Mouse (Mus musculus) midbrain, embryonic 15.5 days (tissue): ENCODE measurements around the gene Hpdl. TPM values are rescaled to one million over a fixed set of nuclear protein-coding genes. Genes with fewer than 3 reads are reported as not detected.
A peak's percentile ranks its signal among the peaks of the same experiment; 100 is the strongest.

ENCODE experiments used
- ATAC-seq: fragments of 200-750 bp; cut with Nextera tagmentation; replicated peaks from 2 replicates; pipeline ENCODE4 v1.8.0; 2017; ENCODE audit warnings: moderate TSS enrichment
- H3K27ac ChIP-seq: fragments of 300-500 bp; sonication (generic); 2 replicates; pipeline ENCODE4 v1.5.1; 2015; ENCODE audit warnings: mild to moderate bottlenecking, inconsistent platforms
- H3K27me3 ChIP-seq: fragments of 300-500 bp; sonication (generic); replicated peaks from 2 replicates; pipeline ENCODE4 v1.6.1; 2015; ENCODE audit warnings: inconsistent platforms
- H3K36me3 ChIP-seq: fragments of 300-500 bp; sonication (generic); replicated peaks from 2 replicates; pipeline ENCODE4 v1.6.1; 2015; ENCODE audit warnings: inconsistent platforms
- H3K4me1 ChIP-seq: fragments of 300-500 bp; sonication (generic); 2 replicates; pipeline ENCODE4 v1.6.1; 2015; ENCODE audit warnings: inconsistent platforms
- H3K4me2 ChIP-seq: fragments of 300-500 bp; sonication (generic); 2 replicates; pipeline ENCODE4 v1.6.1; 2015; ENCODE audit warnings: inconsistent platforms, mild to moderate bottlenecking, moderate library complexity
- H3K4me3 ChIP-seq: fragments of 300-500 bp; sonication (generic); 2 replicates; pipeline ENCODE4 v1.5.1; 2015; ENCODE audit warnings: mild to moderate bottlenecking, inconsistent platforms
- H3K9ac ChIP-seq: fragments of 300-500 bp; sonication (generic); 2 replicates; pipeline ENCODE4 v1.6.1; 2015; ENCODE audit warnings: mild to moderate bottlenecking, inconsistent platforms
- H3K9me3 ChIP-seq: fragments of 300-500 bp; sonication (generic); 2 replicates; pipeline ENCODE4 v1.6.1; 2016; ENCODE audit warnings: inconsistent platforms
- WGBS: fragments of 180-500 bp; shearing (Covaris S2); methylation state at CpG from one replicate; pipeline ENCODE4 v1.1.7; 2015; ENCODE audit warnings: mixed read lengths; 5-methylcytosine and 5-hydroxymethylcytosine counted together
- polyA plus RNA-seq: library from polyadenylated mRNA; unstranded; fragments of >200 nt; fragmentation: Nextera tagmentation; extraction: Ambion mirVana; gene quantifications from 2 replicates; pipeline ENCODE4 v1.2.1, GENCODE M21; 2015

Hpdl gene
- polyA plus RNA-seq, 1 experiment from 2014 or later = 0.59 TPM

DNA sequence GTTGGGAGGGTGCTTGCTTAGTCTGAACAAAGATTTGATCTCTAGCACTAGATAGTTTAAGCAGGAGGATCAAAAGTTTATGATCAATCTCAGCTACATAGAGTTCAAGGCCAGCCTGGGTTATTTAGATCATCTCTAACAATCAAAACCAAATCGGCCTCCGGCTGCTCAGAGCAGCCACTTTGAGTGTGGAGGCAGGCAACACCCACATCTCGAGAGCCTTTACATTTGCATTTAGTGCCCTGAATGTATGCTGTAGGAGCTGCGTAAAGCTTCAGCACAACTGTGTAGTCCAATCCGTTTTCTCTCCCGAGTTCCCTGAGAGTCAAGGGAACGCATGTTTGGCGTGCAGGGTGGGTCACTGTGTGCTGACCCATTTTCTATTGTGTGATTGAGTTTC lies 29.1 kb downstream of the Hpdl start:
- Histone ChIP-seq H3K4me2 (no peak overlapping the region), H3K9ac (no peak overlapping the region), H3K36me3 (no peaks in the 10 kb centered on the region), H3K27me3 (no peaks in the 10 kb centered on the region), H3K4me1 (0 out of 2 replicates have a peak, but pooled peaks cover 3% of the 10 kb centered on the region), H3K27ac (no peak overlapping the region), H3K9me3 (no peaks in the 10 kb centered on the region), H3K4me3 (no peak overlapping the region)
- ATAC-seq = no peak
- WGBS = 89% methylated on average over 8 of the region's 8 CpGs

DNA sequence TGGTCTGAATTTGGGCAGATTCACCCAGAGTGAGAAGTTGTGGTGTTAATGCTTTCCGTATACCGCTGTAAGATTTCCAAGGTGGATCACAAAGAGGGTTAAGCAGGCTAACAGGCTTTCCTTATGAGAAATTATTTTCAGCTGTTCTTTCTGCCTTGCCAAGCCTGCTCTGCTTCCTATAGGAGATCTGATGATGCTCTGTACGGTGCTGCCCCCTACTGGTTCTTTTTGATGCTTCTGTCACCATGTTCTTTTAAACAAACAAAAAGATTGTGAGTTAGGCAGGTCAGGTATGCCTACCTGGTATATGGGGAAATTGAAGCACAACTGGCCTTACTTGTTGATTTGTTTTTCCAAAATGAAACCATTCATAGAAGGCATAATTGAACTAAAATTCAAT lies 32.6 kb downstream of the Hpdl start:
- Histone ChIP-seq H3K36me3 (no peaks in the 10 kb centered on the region), H3K9me3 (no peaks in the 10 kb centered on the region), H3K27ac (no peak overlapping the region), H3K9ac (no peak overlapping the region), H3K4me2 (no peak overlapping the region), H3K27me3 (no peaks in the 10 kb centered on the region), H3K4me1 (0 out of 2 replicates have a peak, but pooled peaks cover 3% of the 10 kb centered on the region), H3K4me3 (no peak overlapping the region)
- ATAC-seq = peak; percentile 72
- 5% methylated on average over 3 of the region's 3 CpGs for WGBS

DNA sequence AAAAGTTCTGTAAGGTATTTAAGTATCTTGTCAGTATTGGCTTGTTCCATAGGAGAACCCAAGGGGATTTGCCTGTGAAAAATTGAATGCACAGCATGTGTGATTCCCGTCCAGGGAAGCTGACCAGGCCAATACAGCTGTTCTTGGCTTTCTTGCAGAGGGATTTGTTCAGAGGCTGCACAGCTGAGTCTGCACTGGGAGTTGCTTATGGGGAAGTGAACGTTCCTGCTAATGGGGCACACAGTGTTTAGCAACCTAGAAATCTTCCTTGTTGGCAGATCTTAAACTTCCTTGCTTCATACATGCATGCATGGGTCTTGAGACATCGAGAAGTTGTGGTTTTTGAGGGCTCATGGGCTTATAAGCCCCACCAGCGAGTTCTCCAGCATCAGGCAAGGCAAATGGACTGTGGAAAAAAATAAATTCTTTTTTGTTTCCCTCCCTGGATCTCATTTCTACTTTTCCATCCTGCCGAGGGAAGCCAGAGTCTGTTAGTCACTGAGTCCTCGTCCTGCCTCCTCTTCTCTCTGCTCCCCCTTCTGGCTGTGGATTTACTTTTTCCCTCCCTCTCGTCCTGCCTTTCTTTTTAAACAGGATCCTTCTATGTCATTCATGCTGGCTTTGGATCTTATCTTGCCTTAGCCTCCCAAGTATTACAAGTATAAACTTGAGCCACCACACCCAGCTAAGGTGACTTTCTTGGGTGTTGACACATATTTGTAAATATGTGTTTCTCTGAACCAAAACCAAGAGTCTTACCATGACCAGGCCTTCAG lies 33.3 kb downstream of the Hpdl start:
- H3K27ac ChIP-seq = no peak overlapping the region
- no peak overlapping the region for H3K4me2 ChIP-seq
- no peaks in the 10 kb centered on the region for H3K36me3 ChIP-seq
- ATAC-seq = no peak
- no peak overlapping the region for H3K4me3 ChIP-seq
- H3K27me3 ChIP-seq = no peaks in the 10 kb centered on the region
- H3K4me1 ChIP-seq = 0 out of 2 replicates have a peak, but pooled peaks cover 3% of the 10 kb centered on the region
- no peak overlapping the region for H3K9ac ChIP-seq
- H3K9me3 ChIP-seq = no peaks in the 10 kb centered on the region
- WGBS = 42% methylated on average over 7 of the region's 7 CpGs

DNA sequence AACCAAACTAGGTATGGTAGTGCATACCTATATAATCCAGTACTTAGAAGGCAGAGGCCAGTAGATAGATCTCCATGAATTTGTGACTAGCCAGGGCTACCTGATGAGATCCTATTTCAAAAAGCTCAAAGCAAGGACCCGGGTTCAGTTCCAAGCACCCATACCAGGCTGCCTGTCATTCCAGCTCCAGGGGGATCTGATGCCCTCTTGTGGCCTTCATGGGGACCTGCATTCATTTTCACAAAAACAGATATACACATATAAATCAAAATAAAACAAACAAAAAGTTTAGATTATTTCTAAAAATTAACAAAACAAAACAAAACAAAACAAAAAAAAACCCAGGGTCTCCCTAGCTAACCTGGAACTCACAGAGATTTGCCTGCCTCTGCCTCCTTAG lies 34.9 kb downstream of the Hpdl start:
- no peaks in the 10 kb centered on the region for H3K9me3 ChIP-seq
- no peaks in the 10 kb centered on the region for H3K36me3 ChIP-seq
- no peak overlapping the region for H3K4me3 ChIP-seq
- H3K27ac ChIP-seq = no peak overlapping the region
- H3K4me2 ChIP-seq = no peak overlapping the region
- H3K4me1 ChIP-seq = peaks cover 3% of the 10 kb centered on the region; the same call in 1 of the 2 replicates
- no peaks in the 10 kb centered on the region for H3K27me3 ChIP-seq
- ATAC-seq = no peak
- H3K9ac ChIP-seq = no peak overlapping the region
- WGBS = 90% methylated on average over 1 of the region's 1 CpGs

DNA sequence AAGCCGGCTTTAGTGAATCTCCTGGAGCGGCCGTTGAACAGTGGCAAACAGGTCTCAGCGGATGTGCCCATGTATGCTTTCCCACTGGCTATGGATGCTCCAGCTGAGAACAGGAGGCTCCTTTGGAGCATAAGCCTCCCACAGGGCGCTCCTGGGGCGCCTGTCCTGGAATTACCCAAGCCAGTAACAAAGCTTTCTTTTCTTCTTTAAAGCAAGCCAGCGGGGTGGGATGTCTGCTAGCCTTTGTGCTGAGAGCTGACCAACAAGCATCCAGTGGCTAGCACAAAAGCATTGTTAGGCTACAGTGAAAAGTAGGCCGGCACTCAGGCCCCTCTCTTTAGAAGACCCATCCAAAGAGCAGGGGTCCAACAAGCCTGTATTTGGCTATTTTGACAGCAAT lies 39.3 kb downstream of the Hpdl start:
- no peaks in the 10 kb centered on the region for H3K36me3 ChIP-seq
- no peak overlapping the region for H3K4me3 ChIP-seq
- H3K4me1 ChIP-seq = no peaks in the 10 kb centered on the region; the same call in 1 of the 2 replicates
- WGBS = 3% methylated on average over 8 of the region's 8 CpGs
- H3K9me3 ChIP-seq = no peaks in the 10 kb centered on the region
- H3K27me3 ChIP-seq = no peaks in the 10 kb centered on the region
- H3K9ac ChIP-seq = no peak overlapping the region
- no peak for ATAC-seq
- H3K4me2 ChIP-seq = no peak overlapping the region
- no peak overlapping the region for H3K27ac ChIP-seq

DNA sequence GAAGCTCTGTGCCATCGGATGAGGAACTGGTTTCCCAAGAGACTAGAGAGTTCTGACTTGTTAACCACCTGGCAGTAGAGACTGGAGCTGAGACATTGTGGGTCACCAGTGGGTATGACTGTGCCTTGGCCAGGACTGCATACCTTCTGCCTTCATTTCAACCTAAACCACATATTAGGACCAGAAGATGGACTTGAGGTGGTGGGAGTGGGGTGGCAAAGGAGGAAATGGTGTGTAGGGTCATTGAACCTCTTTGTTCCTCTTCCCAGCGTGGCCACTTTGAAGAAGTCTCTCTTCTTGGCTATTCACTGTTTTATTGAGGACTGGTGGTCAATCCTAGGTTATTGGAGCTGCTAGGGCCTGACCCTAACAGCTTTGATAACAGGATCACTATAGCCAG lies 40.1 kb downstream of the Hpdl start:
- WGBS = 40% methylated on average over 2 of the region's 2 CpGs
- Histone ChIP-seq H3K9me3 (no peaks in the 10 kb centered on the region), H3K4me3 (no peak overlapping the region), H3K4me2 (no peak overlapping the region), H3K36me3 (no peaks in the 10 kb centered on the region), H3K9ac (no peak overlapping the region), H3K4me1 (no peaks in the 10 kb centered on the region; the same call in 1 of the 2 replicates), H3K27ac (no peak overlapping the region), H3K27me3 (no peaks in the 10 kb centered on the region)
- ATAC-seq = no peak

DNA sequence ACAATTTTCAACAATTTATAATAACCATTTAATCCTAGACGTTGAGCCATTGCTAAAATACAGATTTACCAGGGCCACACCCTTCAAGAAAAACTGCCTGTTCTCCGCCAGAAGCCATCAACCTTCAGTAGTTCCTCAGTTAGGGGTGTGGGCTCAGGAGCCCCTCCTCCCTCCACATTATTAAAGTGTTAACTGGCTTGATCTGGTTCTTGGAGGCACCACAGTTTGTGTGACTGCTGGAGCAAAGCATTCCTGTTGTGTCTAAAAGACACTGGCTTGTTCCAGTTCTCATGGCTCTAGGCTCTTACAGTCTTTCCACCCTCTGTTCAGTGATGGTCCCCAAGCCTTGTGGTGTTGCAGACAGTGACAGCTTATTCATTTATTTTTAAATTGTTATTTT lies 41.0 kb downstream of the Hpdl start:
- Histone ChIP-seq H3K4me1 (no peaks in the 10 kb centered on the region; the same call in 1 of the 2 replicates), H3K27me3 (no peaks in the 10 kb centered on the region), H3K4me2 (no peak overlapping the region), H3K9me3 (no peaks in the 10 kb centered on the region), H3K4me3 (no peak overlapping the region), H3K27ac (no peak overlapping the region), H3K9ac (no peak overlapping the region), H3K36me3 (no peaks in the 10 kb centered on the region)
- WGBS = 85% methylated on average over 2 of the region's 2 CpGs
- no peak for ATAC-seq

DNA sequence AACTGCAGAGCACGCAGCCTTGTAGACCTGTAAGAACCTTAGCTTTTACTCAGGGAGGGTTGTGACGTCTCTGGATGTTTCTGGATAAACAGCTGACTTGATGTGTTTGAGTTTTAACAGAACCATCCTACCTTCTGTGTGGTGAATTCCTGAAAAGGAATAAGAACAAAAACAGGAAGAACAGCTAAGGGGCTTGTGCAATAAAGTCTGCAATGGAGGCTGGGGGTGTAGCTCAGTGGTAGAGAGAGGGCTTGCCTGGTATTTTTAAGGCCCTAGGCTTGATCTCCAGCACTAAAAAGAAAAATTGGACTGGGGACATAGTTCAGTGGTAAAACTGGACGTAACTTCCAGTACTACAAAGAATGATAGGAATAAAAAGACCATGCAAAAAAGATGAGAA lies 44.4 kb downstream of the Hpdl start:
- H3K9ac ChIP-seq = no peak overlapping the region
- no peak for ATAC-seq
- no peaks in the 10 kb centered on the region for H3K27me3 ChIP-seq
- no peak overlapping the region for H3K27ac ChIP-seq
- no peaks in the 10 kb centered on the region for H3K36me3 ChIP-seq
- no peak overlapping the region for H3K4me2 ChIP-seq
- no peak overlapping the region for H3K4me3 ChIP-seq
- H3K9me3 ChIP-seq = no peaks in the 10 kb centered on the region
- no peaks in the 10 kb centered on the region; the same call in 1 of the 2 replicates for H3K4me1 ChIP-seq
- WGBS = 93% methylated on average over 3 of the region's 3 CpGs

DNA sequence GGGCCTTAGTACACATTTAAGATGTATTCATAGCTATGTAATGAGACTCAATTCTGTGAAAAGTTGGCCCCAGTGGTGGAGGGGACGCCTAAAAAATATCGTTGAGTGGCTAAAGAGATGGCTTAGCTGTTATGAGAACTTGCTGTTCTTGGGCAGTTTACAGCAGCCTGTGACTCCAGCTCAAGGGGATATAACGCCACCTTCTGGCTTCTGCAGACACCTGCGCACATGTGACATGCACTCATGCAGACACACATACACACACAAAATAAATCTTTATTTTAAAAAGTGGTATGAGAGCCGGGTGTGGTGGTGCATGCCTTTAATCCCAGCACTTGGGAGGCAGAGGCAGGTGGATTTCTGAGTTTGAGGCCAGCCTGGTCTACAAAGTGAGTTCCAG lies 45.1 kb downstream of the Hpdl start:
- WGBS = 95% methylated on average over 5 of the region's 5 CpGs
- no peaks in the 10 kb centered on the region for H3K27me3 ChIP-seq
- no peak for ATAC-seq
- no peaks in the 10 kb centered on the region for H3K4me1 ChIP-seq
- no peak overlapping the region for H3K9ac ChIP-seq
- no peaks in the 10 kb centered on the region for H3K9me3 ChIP-seq
- H3K4me3 ChIP-seq = no peak overlapping the region
- H3K27ac ChIP-seq = no peak overlapping the region
- no peaks in the 10 kb centered on the region for H3K36me3 ChIP-seq
- H3K4me2 ChIP-seq = no peak overlapping the region

Other genes starting within 250 kb of the Hpdl start
- gene Ccdc17, start 225.1 kb downstream of the Hpdl start, polyA plus RNA-seq = 4.3 and 6.7 TPM in 2 replicates
- 89.8 and 95.2 TPM in 2 replicates for gene Nasp, start 193.8 kb downstream of the Hpdl start, polyA plus RNA-seq
- 675 and 714 TPM in 2 replicates for gene Akr1a1, start 170.0 kb downstream of the Hpdl start, polyA plus RNA-seq
- gene Prdx1, start 136.2 kb downstream of the Hpdl start, polyA plus RNA-seq = 370 and 378 TPM in 2 replicates
- 22.2 and 22.6 TPM in 2 replicates for gene Mmachc, start 113.3 kb downstream of the Hpdl start, polyA plus RNA-seq
- gene Ccdc163, start 113.2 kb downstream of the Hpdl start, polyA plus RNA-seq = 11.3 and 11.5 TPM in 2 replicates
- 2.6 and 2.9 TPM in 2 replicates for gene Tesk2, start 100.8 kb downstream of the Hpdl start, polyA plus RNA-seq
- 31.9 and 32.0 TPM in 2 replicates for gene Toe1, start 14.1 kb downstream of the Hpdl start, polyA plus RNA-seq
- gene Mutyh, start 14.0 kb downstream of the Hpdl start, polyA plus RNA-seq = 8.3 and 9.5 TPM in 2 replicates
- 6.7 and 6.8 TPM in 2 replicates for gene Zswim5, start 55.7 kb upstream of the Hpdl start, polyA plus RNA-seq
- 51.4 and 59.7 TPM in 2 replicates for gene Urod, start 172.7 kb upstream of the Hpdl start, polyA plus RNA-seq
- 25.8 and 27.0 TPM in 2 replicates for gene Hectd3, start 173.6 kb upstream of the Hpdl start, polyA plus RNA-seq
- gene Eif2b3, start 197.7 kb upstream of the Hpdl start, polyA plus RNA-seq = 44.6 and 46.2 TPM in 2 replicates